Mouse (Mus musculus) layer of hippocampus, postnatal 14 days (tissue): ENCODE results near the gene Myod1. TPM values are rescaled to one million over a fixed set of nuclear protein-coding genes. Genes with fewer than 3 reads are reported as not detected.
A peak's percentile ranks its signal among the peaks of the same experiment; 100 is the strongest.

ENCODE experiments used
- DNase-seq, 2 experiments: peaks; one replicate each; pipeline ENCODE4 v3.0.0; 2021 to 2022; ENCODE audit warnings: low spot score in 2 of 2, mixed read lengths in 1 of 2
- long read RNA-seq, 2 experiments: library from polyadenylated mRNA; stranded (forward); transcript quantifications; one replicate each; pipeline ENCODE4 v2.0.0; 2021
- total RNA-seq, 2 experiments: library from RNA; stranded (reverse); gene quantifications; 2 replicates each; pipeline ENCODE4 v1.2.3; 2021

Gene Myod1
- not detected for total RNA-seq
- long read RNA-seq, experiment 1 = 0 reads
- long read RNA-seq, experiment 2 = 0 reads

DNA sequence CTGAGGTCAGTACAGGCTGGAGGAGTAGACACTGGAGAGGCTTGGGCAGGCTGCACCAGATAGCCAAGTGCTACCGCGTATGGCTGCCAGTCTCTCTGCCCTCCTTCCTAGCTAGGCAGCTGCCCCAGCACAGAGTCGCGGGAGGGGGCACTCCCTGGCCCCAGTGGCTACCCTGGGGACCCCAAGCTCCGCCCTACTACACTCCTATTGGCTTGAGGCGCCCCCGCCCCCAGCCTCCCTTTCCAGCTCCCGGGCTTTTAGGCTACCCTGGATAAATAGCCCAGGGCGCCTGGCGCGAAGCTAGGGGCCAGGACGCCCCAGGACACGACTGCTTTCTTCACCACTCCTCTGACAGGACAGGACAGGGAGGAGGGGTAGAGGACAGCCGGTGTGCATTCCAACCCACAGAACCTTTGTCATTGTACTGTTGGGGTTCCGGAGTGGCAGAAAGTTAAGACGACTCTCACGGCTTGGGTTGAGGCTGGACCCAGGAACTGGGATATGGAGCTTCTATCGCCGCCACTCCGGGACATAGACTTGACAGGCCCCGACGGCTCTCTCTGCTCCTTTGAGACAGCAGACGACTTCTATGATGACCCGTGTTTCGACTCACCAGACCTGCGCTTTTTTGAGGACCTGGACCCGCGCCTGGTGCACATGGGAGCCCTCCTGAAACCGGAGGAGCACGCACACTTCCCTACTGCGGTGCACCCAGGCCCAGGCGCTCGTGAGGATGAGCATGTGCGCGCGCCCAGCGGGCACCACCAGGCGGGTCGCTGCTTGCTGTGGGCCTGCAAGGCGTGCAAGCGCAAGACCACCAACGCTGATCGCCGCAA, at the start of gene Myod1:
Gene Myod1 (plus strand): TSS at position 303 of the 836 bp plus-strand sequence.
- no peak for DNase-seq

GRCm38 (mm10) chr7:46327896-46328295, 48.4 kb upstream of the Myod1 start:
- no peak for DNase-seq

DNA sequence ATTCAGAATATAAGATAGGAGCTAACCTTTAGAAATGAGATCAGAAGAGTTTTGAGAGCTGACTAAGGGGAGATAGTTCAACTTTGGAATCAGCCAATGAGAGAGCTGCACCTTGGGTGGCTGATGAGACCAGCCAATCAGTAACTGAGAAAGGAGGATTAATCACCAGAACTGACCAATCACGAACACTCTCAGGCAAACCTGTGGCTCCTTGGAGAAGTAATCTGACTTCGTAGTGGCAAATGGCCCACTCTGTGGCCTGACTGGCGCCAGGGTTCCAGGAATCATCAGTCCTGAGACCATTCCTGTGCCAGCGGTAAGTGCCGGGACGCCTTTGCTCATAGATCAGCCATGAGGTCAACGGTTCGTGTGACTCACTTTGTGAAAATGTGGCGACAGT, 38.9 kb upstream of the Myod1 start:
- no peak for DNase-seq

- no peak for DNase-seq
Measured at GRCm38 (mm10) chr7:46339818-46340217, 36.5 kb upstream of the Myod1 start.

DNA sequence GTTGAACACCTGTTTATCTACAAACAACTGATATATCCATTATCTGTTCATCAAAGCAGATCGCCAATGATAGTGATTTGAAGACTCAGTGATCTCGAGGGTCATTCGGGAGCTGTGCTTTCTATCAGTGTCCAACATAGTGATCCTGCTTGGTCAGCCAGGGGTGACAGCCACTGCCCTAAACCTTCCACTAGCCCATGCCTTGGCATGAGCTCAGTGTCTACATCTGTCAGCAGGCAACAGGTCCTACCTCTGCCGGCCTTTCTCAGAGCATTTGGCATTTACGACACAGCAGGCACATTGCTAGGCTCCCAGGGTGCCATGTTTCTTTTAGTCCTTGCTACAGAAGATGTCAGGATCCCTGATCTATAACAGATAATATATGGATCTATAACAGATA, 36.0 kb upstream of the Myod1 start:
- DNase-seq = no peak

GRCm38 (mm10) chr7:46341471-46341870, 34.8 kb upstream of the Myod1 start:
- no peak for DNase-seq

- DNase-seq = no peak
Measured at GRCm38 (mm10) chr7:46347692-46348091, 28.6 kb upstream of the Myod1 start.

DNA sequence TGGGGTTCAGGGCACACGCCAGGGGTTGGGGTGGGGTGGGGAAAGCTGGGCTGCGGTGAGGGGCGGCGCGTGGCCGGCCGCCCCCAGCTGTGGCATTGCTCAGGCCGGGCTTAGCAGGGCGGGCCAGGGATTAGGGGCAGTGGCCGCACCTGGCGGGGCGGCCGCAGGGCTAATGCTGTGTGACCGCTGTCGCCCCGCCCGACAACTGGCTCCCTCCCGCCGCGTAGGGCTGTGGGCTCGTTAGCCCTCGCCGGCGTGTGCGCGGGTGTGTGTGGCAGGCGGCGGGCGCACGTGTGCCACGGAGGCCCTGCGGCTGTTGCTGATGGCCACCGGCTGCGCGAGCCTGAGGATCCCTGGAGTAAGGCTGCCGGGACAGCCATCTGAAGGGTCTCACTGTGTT, 27.5 kb upstream of the Myod1 start:
- no peak for DNase-seq

DNA sequence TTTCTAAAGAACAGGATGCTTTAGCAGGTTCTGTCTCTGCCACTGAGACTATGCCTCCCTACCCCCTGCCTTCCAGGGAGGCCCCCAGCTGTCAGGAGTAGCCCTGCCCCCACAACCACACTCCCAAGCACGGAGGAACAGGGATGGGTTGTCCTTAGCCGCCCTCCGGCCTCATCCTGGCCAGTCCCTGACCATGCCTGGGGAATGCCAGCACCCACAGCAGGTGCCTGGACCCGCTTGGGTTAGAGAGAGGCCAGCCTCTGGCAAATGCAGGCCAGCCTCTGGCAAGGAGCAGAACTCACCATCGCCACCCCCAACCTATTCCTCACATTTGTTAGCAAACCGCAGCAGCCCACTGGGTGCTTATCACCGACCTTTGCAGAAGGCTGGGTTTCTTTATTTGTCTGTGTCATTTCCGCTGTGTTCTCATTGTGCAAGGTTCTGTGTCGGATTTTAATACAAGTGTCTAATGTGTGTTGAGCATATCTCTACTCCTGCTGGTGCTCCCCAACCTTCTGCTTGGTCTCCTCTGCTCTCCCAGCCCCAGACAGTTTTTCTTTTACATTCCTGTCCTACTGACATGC, 26.1 kb upstream of the Myod1 start:
- no peak for DNase-seq

DNA sequence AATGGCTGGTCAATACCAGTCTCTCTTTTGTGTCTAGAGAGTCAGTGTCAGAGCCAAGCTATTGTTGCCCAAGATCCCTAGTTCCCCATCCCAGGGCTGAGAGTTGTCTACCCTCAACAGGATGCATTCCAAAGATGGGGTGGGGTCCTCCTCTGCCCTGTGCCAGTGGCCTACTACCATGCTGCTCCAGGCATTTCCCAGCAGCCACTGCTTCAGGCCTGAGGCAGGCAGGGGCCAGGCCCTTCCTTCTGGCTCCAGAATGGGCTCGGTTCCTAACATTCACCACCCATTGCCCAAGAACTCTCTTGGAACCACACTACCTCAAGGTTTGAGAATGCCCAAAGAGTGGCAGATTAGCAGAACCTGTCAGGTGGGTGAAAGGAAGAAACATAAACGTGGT, 23.5 kb upstream of the Myod1 start:
- no peak for DNase-seq

DNA sequence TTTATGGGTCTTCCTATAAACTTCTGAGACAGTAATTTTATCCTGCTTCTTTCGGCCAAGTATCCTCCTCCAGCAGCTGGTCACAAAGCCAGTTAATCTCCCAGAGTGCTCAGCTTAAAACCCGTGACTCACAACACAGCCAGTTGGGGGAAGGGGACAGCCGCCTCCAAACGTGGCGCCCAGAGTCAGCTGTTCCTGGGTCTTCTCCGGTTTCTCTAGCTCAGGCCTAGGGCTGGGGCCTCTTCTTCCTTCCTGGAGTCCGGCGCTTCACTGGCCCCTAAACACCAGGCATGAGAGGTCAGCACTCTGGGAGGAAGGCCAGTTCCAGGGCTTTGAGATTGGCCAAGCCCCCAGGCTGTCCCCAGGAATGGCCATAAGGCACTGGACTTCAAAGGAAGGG, 23.1 kb upstream of the Myod1 start:
- no peak for DNase-seq

DNA sequence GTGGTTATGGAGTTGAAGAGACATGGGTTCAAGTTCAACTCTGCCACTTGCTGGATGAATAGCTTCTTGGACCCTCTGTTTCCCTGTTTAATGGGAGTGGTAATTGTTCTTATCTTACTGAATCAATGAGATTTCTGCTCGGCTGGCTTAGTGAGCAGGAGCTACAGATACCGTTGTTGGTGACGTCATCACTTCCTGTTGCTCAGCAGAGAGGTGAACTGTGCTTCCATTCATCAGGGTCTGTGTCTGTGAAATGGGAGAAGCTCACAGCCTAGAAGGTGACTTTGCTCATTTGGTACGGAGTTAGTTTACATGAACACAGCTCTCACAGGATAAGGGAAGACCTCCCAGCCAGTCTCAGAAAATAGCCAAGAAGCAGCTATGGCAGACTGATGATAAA, 22.4 kb upstream of the Myod1 start:
- DNase-seq = no peak

- DNase-seq = no peak
Measured at GRCm38 (mm10) chr7:46361776-46362175, 14.5 kb upstream of the Myod1 start.

- DNase-seq = peak; percentile 34 to 48
Measured at GRCm38 (mm10) chr7:46364154-46364553, 12.1 kb upstream of the Myod1 start.

GRCm38 (mm10) chr7:46365810-46366209, 10.5 kb upstream of the Myod1 start:
- no peak for DNase-seq

DNA sequence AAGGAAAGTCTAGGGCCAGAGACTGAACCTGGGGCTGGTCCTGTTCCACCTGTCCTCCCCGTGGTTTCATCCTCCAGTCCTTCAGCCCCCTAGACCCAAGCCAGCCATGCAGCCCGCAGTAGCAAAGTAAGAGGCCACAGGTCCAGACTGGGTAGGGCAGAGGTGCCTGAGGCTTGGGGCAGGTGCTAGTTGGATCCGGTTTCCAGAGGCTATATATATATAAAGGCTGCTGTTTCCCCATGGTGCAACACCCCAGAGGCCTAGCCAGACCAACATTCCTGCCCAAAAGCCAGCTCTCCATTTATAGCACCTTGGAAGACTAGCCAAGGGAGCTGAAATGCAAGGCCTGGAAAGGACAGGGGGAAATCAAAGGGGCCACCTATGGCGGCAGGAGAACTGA, 5.2 kb upstream of the Myod1 start:
- no peak for DNase-seq

DNA sequence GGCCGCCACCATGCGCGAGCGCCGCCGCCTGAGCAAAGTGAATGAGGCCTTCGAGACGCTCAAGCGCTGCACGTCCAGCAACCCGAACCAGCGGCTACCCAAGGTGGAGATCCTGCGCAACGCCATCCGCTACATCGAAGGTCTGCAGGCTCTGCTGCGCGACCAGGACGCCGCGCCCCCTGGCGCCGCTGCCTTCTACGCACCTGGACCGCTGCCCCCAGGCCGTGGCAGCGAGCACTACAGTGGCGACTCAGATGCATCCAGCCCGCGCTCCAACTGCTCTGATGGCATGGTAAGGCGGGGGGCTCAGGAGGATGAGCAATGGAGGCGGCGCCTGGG, 703 bp downstream of the Myod1 start:
- no peak for DNase-seq

DNA sequence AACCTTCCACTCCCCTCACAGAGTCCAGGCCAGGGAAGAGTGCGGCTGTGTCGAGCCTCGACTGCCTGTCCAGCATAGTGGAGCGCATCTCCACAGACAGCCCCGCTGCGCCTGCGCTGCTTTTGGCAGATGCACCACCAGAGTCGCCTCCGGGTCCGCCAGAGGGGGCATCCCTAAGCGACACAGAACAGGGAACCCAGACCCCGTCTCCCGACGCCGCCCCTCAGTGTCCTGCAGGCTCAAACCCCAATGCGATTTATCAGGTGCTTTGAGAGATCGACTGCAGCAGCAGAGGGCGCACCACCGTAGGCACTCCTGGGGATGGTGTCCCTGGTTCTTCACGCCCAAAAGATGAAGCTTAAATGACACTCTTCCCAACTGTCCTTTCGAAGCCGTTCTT, 1.8 kb downstream of the Myod1 start:
- no peak for DNase-seq

- DNase-seq = peak; percentile 62 to 72
Measured at GRCm38 (mm10) chr7:46378983-46379382, 2.7 kb downstream of the Myod1 start.

- no peak for DNase-seq
Measured at GRCm38 (mm10) chr7:46380625-46381024, 4.4 kb downstream of the Myod1 start.

DNA sequence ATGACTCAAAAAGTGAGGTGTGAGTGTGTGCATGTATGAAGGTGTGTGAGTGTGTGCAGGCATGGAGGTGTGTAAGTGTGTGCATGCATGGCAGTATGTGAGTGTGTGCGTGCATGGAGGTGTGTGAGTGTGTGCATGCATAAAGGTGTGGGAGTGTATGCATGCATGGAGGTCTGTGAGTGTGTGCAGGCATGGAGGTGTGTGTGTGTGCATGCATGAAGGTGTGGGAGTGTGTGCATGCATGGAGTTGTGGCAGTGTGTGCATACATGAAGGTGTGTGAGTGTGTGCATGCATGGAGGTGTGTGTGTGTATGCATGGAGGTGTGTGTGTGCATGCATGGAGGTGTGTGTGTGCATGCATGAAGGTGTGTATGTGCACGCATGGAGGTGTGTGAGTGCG, 11.2 kb downstream of the Myod1 start:
- no peak for DNase-seq

GRCm38 (mm10) chr7:46389456-46390085, 13.3 kb downstream of the Myod1 start:
- no peak for DNase-seq

DNA sequence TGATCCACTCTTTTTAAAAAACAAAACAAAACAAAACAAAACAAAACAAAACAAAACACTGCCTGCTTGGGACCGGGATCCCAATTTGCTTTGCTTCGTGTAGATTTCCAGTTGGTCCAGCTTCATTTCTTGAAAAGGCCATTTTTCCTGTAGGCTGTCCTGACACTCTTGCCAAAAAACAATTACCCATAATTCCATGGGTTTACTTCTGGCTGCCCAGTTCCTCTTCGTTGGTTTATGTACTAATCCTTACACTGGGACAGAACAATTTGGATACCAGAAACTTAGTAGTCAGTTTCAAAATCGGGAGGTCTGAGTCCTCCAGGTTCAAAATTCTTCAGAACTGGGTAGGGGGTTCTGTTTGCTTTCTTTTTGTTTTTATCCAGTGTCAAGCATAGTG, 14.0 kb downstream of the Myod1 start:
- DNase-seq = no peak
